Mouse (Mus musculus): Measurements from ENCODE around the gene Ano3.

Ano3 gene

DNA sequence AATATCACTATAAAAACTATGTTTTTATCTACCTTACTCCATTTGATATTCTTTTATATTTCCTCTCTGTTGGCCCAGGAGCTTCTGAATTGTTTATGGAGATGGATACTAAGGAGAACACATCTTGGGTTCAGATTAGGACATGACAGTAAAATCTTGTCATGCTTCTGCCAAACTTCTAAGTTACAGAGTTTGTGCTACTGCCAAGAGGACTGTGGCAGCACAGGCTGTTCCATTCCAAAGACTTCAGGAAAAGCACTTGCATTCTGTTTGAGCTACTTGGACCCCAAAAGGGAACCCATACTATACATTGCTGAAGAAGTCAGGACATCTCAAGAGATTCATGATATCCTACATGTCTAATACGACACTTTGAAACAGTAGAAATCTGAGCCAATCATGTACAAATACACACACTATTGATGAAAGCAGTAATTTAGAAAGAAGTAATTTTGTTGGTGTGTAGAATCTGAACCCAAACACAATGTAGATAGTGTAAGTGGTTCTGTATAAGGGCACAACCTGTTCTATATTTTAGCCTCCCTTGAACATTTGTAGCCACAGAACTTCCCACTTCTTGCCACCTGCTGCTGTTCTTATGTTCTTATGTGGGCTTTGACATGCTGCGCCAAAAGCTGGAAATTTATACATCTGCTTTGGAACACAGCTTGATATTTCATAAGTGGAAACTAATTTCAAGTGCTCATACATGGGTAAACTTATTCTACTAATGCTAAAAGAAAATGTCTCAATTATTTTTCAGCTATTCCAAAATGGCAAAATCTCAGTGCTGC lies 54.0 kb downstream of the Ano3 start:
- TF ChIP-seq GATA4 (IDR thresholded peaks at IDR 0.05; ENCODE audit: insufficient replicate concordance, low read length), result no peak

DNA sequence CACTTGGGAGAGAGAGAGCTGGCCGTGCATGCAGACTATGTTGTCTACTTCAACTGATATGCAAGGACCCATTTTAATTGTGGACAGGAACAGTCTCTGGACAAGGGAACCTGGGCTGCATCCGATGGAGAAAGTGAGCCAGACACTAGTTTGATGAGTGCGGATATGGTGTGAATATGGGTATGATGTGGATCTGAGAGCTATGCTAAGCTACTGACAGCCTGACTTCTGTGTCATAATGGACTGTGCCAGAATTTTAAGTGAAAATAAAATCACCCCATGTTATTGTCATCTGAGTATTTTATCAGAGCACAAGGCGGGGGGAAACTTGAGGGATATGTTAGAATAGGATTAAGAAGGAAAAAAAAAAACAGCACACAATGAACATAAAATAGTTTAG lies 79.1 kb downstream of the Ano3 start:
- TF ChIP-seq GATA4 (IDR thresholded peaks at IDR 0.05; ENCODE audit: insufficient replicate concordance, low read length), result no peak

DNA sequence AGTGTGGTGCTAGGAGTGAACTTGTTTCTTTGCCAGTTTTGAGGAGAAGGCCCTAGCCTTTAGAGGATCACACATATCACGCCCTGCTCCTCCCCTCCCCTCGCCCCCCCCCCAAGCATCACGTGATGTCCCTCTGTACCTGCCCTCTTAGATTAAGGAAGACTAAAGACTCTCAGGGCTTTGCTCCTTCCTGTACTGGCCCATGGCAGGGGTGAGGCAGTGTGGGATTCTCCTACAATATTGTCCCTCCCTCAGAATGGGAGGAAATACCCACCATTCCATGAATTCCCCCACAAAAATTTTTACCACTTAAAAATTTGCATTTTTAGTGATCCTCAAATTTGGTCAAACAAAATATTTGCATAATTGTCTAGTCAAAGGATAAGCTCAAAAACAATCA lies 85.1 kb downstream of the Ano3 start:
- TF ChIP-seq GATA4 (IDR thresholded peaks at IDR 0.05; ENCODE audit: insufficient replicate concordance, low read length), result no peak

DNA sequence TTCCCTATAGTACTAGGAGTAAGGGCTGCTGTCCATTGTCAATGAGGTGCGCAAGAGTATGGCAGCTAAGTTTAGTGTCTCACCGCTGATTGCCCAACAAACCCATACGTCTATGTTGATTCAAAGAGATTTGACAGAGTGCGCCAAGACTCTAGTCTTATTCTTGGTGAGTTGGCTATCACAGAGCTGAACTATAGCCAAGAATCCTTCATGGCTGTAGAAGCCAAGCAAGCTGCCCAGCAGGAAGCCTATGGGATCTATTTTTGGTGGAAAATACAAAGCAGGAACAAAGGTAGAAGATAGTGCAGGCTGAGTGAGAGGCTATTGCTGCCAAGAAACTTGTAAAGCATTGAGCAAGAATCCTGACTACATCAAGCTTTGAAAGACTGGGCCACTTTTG lies 87.3 kb downstream of the Ano3 start:
- TF ChIP-seq GATA4 (IDR thresholded peaks at IDR 0.05; ENCODE audit: insufficient replicate concordance, low read length), result no peak

DNA sequence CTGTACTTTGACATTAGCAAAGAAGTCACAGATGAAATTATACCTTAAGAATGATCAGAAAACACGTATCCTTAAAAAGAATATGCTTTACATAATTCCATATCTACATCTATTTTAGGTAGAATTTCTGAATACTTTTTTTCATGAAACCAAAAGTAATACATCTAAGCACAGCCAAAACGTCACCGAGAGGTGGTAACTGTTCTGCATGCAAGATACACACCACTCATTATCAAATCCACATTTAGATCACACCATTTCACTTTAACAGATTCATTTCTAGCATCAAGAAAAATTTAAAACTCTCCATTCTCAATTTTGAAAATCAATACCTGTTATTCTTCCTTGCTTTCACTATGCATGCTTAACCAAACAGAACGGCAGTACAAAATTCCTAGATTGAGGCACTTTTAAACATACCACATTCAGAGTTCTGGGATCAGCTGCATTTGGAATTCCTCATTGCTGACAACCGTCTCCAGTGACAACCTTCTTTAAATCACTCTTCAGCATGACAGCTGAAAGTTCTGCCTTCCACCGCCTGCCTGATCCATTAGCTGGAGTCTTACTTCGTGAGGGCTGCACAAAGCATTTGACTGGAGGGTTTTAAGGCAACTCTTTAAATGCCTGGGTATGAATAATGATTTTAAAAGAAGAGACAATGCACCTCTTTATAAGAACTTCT lies 111.0 kb downstream of the Ano3 start:
- no peak for TF ChIP-seq GATA4 (IDR thresholded peaks at IDR 0.05; ENCODE audit: insufficient replicate concordance, low read length)

DNA sequence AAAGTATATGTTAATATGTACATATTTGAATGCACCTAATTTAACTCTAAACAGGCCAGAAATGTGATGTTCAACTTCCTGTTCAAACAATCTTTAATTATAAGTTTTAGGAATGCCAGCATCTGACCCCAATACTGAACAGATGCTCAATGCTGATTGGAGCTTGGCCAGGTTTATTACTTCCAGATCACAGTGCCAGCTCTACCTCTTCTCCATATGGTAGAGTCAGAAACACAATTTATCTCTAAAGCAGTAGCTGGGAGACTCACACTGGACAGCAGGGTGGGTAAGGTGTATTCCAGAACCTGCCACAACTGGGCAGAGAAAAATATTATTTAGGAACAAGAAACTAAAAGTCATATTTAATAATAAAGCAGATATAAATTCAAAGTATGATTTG lies 134.5 kb downstream of the Ano3 start:
- TF ChIP-seq GATA4 (IDR thresholded peaks at IDR 0.05; ENCODE audit: insufficient replicate concordance, low read length), result no peak

DNA sequence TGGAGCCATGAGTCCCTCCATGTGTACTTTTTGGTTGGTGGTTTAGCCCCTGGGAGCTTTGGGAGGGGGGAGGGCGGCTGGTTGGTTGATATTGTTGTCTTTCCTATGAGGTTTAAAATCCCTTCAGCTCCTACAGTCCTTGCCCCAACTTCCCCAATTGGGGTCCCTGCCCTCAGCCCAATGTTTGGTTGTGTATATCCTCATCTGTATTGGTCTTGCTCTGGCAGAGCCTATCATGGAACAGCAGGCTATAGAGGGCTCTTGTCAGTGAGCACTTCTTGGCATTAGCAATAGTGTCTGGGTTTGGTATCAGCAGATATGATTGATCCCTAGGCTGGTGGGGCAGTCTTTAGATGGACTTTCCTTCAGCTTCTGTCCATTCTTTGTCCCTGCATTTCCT lies 135.8 kb downstream of the Ano3 start:
- TF ChIP-seq GATA4 (IDR thresholded peaks at IDR 0.05; ENCODE audit: insufficient replicate concordance, low read length), result no peak

DNA sequence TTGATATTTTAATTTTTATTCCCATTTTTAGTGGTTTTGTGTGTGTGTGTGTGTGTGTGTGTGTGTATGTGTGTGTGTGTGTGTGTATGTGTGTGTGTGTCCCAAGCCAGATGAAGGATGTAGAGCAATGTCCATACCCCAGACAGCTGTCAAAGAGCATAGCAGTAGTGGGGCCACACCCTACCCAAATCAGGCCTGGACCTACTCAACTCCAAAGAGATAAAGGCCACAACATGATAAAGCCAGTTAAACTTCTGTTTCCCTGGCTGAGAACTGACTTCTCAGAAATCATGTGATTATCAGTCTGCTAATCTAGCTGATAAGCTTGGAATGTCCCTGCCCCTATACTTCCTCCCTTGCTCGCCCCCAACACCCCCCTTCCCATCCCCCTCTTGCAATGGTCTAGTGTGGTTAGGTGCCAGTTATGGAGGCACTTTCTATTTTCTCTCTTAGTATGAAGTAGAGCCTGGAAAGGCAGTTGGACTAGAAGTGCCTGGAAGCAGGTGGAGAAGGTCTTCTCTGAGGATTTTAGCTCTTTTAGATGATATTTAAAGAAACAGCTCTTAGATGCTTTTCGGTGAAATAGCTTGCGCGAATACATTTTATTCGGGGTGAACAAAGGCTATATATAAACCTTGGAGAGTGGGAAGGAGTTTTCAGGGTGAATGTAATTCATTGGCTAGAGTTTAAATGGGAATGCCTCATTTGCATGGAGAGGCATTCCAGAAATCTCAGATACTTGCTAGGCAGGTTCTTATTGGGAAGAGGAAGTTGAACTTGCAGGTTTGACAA lies 144.2 kb downstream of the Ano3 start:
- no peak for TF ChIP-seq GATA4 (IDR thresholded peaks at IDR 0.05; ENCODE audit: insufficient replicate concordance, low read length)

DNA sequence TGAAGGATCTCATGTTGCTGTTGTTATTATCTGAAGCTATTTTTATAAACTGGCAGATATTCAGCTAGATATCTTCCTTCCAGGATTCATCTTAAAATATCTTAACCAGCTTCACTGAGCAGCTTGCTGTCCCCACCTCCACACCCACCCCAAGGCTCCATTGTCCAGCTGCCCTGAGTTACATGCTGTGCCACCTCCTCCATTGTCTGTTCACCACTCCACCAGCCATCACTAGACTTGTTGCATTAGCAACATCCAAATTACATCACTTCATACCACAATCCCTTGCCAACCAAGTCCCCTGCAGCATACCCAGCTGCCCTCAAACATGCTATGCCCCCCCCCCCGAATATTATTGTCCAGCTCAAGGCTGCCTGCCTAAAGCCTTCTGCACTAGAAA lies 154.8 kb downstream of the Ano3 start:
- TF ChIP-seq GATA4 (IDR thresholded peaks at IDR 0.05; ENCODE audit: insufficient replicate concordance, low read length), result no peak

DNA sequence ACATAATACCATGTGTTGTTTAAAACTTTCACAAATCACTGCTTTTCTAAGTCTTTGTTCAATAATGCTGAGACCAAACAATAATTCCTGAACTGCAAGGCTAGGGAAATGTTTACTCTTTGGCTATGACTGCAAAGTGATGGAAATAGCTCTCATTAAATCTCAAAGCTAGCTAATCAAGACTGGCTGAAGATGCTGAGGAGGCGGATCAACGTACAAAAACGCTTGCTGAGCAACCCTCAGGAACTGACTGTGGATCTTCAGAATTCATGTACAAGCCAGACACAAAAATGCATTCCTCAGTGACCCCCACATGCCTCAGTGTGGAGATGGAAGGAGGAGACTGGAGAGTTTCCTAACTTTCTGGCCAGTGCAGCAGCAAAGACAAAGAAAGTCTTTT lies 155.3 kb downstream of the Ano3 start:
- no peak for TF ChIP-seq GATA4 (IDR thresholded peaks at IDR 0.05; ENCODE audit: insufficient replicate concordance, low read length)

DNA sequence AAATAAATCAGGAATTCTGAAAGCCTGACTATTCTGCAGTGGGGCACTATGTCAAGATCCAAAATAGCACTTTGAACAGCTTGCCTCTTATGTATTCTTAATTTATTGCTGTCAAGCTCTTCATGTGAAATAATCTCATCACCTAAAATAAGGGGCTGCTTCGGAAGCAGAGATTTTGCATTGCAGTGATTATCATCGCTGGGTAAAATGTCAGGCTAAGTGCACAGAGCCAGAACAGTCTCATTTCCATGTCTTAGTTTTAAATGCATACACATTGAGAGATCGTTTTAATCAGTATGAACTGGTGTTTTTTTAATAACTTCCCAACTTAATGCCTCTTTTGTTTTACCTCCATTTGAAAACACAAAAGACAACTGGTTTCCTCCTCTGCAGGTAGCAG lies 163.3 kb downstream of the Ano3 start:
- no peak for TF ChIP-seq GATA4 (IDR thresholded peaks at IDR 0.05; ENCODE audit: insufficient replicate concordance, low read length)

DNA sequence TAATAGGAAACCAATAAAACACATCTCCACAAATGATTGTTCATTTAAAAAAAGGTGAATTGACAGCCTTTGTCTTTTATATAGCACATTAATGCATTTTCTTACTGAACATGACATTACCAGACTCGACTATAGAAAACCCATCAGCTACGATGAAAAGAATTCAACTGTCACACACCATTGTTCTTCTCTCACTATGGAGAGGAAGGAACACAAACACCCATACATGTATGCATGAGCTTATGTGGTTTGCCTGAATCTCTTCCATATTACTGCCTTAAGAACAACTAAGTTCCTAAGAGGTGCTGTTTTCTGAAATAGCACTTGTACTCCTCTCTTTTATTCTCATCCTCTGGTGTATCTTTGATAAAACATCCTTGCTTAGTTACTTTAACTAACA lies 191.3 kb downstream of the Ano3 start:
- TF ChIP-seq GATA4 (IDR thresholded peaks at IDR 0.05; ENCODE audit: insufficient replicate concordance, low read length), result no peak

DNA sequence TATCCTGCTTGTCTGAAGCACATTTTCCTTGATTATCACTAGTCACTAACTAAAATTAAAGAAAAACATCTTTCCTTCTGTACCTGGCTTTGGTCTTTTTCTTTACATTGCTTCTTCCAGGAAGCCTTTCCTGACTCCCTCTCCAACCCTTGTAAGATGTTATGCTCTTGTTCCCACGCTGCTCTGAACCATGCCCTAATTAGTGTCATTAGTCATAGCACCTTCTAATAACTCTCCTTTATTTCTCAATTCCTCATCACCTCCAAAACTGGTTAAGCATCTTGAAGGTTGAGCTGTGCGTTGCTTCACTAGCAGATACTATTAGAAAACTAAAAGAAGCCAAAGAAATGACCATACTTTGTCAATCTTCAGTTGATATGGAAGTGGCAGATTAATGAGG lies 193.2 kb downstream of the Ano3 start:
- TF ChIP-seq GATA4 (IDR thresholded peaks at IDR 0.05; ENCODE audit: insufficient replicate concordance, low read length), result no peak

DNA sequence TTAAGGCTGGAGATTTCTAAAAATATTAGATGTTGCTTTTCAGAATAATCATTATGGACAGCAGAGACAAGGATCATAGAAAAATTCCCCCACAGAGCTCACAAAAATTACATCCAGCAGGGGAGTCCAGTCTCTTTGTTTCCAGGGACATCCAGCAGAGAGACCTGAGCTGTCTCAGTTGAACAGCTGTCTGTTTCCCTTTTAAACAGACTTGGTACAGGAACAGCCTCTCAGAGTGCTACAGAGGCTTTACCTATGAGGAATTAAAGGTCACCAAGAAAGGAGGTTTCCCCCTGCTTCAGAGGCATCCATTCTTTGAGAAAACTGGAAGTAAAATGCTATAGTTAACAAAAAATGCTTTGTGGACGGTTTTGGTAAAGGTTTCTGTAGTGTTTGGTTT lies 210.2 kb downstream of the Ano3 start:
- no peak for TF ChIP-seq GATA4 (IDR thresholded peaks at IDR 0.05; ENCODE audit: insufficient replicate concordance, low read length)

DNA sequence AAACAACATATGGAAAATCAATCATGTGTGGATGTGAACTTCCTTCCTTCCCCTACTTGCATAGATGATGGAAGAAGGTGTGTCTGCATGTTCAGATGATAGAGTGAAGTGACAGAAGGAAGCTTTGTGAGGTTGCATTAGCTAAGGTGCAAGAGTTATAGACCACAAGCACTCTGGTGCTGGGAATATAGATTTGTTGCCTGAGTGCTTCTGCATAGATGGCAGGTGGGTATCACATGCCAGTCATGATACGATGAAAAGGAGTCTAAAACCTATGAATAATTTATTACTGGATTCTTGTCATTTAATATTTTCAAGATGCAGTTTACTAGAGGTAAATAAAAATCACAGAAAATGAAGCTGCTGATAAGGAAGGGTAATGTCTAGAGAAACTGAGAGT lies 210.9 kb downstream of the Ano3 start:
- no peak for TF ChIP-seq GATA4 (IDR thresholded peaks at IDR 0.05; ENCODE audit: insufficient replicate concordance, low read length)

DNA sequence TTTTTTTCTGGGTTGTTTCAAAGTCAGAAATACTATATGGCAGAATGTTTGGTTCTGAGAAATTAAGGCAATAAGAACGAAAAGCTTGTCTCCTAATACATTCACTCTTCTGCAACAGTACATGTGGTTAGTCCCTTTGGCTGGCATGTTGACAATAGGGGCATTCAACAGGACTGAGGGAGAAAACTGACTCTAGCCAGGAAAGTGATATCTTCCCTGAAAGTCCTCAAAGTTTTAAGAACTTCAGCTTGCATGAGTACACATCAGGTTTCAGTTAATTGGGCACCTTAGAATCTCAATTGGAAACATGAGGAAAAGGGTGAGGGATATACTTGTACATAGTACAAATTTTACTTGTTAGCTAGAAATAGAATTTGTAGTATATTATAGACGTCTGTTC lies 212.7 kb downstream of the Ano3 start:
- no peak for TF ChIP-seq GATA4 (IDR thresholded peaks at IDR 0.05; ENCODE audit: insufficient replicate concordance, low read length)
